Mouse (Mus musculus) MEL (cell line): ENCODE data around the gene Sbk1.

Source experiments
- CHD2 ChIP-seq: IDR thresholded peaks from 2 replicates; pipeline ENCODE4 v1.6.1; 2011; ENCODE audit warnings: low read length, improper control_type of control experiment
- CTCF ChIP-seq, 3 experiments: IDR thresholded peaks in 2 of 3; conservative IDR thresholded peaks in 1 of 3; 2 replicates each; pipeline ENCODE4 v1.5.1; 2011 to 2012; ENCODE audit warnings: low read length in 3 of 3, low read depth in 2 of 3, mild to moderate bottlenecking in 2 of 3, improper control_type of control experiment in 1 of 3, inconsistent platforms in 1 of 3, mixed read lengths in 1 of 3, moderate library complexity in 1 of 3; ENCODE audit not compliant: control insufficient read depth in 1 of 3, insufficient read depth in 1 of 3, poor library complexity in 1 of 3, severe bottlenecking in 1 of 3
- ELF1 ChIP-seq: IDR thresholded peaks from 2 replicates; pipeline ENCODE4 v1.6.1; 2014; ENCODE audit warnings: low read depth, mild to moderate bottlenecking, inconsistent platforms, low read length, improper control_type of control experiment, moderate library complexity
- EP300 ChIP-seq, 2 experiments: IDR thresholded peaks; 2 replicates each; pipeline ENCODE4 v1.6.1; 2011; ENCODE audit warnings: improper control_type of control experiment in 2 of 2, low read length in 2 of 2, low read depth in 1 of 2, mild to moderate bottlenecking in 1 of 2
- GABPA ChIP-seq: IDR thresholded peaks from 2 replicates; pipeline ENCODE4 v1.6.1; 2012; ENCODE audit warnings: low read depth, mild to moderate bottlenecking, inconsistent platforms, low read length, improper control_type of control experiment, moderate library complexity
- KAT2A ChIP-seq: conservative IDR thresholded peaks from 2 replicates; pipeline ENCODE4 v1.6.1; 2012; ENCODE audit warnings: low read depth, low read length, improper control_type of control experiment, inconsistent platforms
- MEF2A ChIP-seq: IDR thresholded peaks from 2 replicates; pipeline ENCODE4 v1.6.1; 2014; ENCODE audit warnings: low read depth, mild to moderate bottlenecking, inconsistent platforms, low read length, improper control_type of control experiment; ENCODE audit not compliant: poor library complexity, insufficient replicate concordance, severe bottlenecking; ENCODE audit errors: extremely low read depth
- MYB ChIP-seq: IDR thresholded peaks from 2 replicates; pipeline ENCODE4 v1.6.1; 2011; ENCODE audit warnings: mild to moderate bottlenecking, low read depth, low read length, improper control_type of control experiment
- POLR2A ChIP-seq, 2 experiments: IDR thresholded peaks; 2 replicates each; pipeline ENCODE4 v1.6.1; 2011 to 2012; ENCODE audit warnings: low read length in 2 of 2, mild to moderate bottlenecking in 2 of 2, control low read depth in 1 of 2, improper control_type of control experiment in 1 of 2, low read depth in 1 of 2, moderate library complexity in 1 of 2; ENCODE audit not compliant: control insufficient read depth in 1 of 2, insufficient read depth in 1 of 2, poor library complexity in 1 of 2
- POLR2AphosphoS5 ChIP-seq: IDR thresholded peaks from 2 replicates; pipeline ENCODE4 v1.6.1; 2012; ENCODE audit warnings: low read depth, borderline replicate concordance, mild to moderate bottlenecking, inconsistent platforms, low read length, moderate library complexity, mixed read lengths
- USF1 ChIP-seq: IDR thresholded peaks from 2 replicates; pipeline ENCODE4 v1.6.1; 2014; ENCODE audit warnings: low read depth, mild to moderate bottlenecking, inconsistent platforms, low read length, improper control_type of control experiment, moderate library complexity
- ZMIZ1 ChIP-seq: IDR thresholded peaks from 2 replicates; pipeline ENCODE4 v1.6.1; 2012; ENCODE audit warnings: low read depth, mild to moderate bottlenecking, inconsistent platforms, low read length, improper control_type of control experiment, moderate library complexity

DNA sequence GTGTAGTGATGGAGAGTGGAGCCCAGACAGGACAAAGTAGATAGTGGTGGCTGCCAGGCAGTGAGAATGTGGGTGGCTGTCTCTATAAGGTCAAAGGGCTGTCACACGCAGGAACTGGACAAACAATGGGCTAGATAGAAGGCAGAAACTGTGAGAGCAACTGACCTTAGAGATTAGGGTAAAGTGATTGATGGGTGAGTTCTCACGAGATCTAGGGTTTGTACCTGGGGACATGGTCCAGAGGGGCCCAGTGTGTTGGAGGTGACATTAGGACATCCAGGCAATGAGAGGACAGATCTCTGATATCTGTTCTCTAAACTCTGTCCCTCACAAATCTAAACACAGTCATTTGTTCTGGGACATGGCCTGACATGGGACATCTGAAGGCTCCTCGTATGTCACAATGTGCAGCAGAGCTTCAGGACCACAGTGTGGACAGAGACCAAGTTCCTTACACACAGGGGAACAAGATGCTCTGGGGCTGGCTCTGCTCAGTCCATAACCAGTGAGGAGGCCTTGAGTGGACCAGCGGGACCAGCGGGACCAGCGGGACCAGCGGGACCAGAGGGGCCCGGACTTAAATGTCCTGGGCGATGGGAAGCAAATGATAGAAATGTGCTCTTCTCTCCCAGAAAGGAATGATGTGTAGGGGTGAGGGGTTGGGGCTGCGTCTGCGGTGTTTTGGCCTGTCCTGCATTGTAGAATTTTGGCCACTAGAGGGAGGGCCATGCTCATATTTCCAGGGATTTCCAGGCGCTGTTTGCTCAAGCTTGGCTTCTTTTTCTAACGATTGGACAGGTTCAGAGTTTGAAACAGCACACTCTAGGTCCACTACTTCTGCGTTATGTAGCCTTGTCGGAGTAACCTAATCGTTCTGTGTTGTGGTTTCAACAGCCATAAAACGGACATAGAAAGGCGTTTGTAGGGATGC lies 11.9 kb upstream of the Sbk1 start:
- TF ChIP-seq USF1 (no peak), CTCF (IDR thresholded peaks at IDR 0.05 in 2 of 3, conservative IDR thresholded peaks at IDR 0.05 in 1 of 3; ENCODE audit: control insufficient read depth in 1 of 3, insufficient read depth in 1 of 3, low read depth in 2 of 3, low read length in 3 of 3, poor library complexity in 1 of 3, severe bottlenecking in 1 of 3) (peak; percentile 85 to 99 (median 87)), CHD2 (no peak), POLR2A (IDR thresholded peaks at IDR 0.05; ENCODE audit: control insufficient read depth in 1 of 2, insufficient read depth in 1 of 2, low read depth in 1 of 2, low read length in 2 of 2, poor library complexity in 1 of 2) (no peak), MEF2A (no peak), ZMIZ1 (no peak), EP300 (IDR thresholded peaks at IDR 0.05; ENCODE audit: low read depth in 1 of 2, low read length in 2 of 2) (no peak), ELF1 (no peak), MYB (no peak), POLR2AphosphoS5 (no peak), KAT2A (no peak), GABPA (no peak)
